Mouse (Mus musculus): ENCODE measurements around the gene Ccdc28b. TPM values are rescaled to one million over a fixed set of nuclear protein-coding genes. Genes with fewer than 3 reads are reported as not detected.
A peak's percentile ranks its signal among the peaks of the same experiment; 100 is the strongest.

Ccdc28b gene
- polyA plus RNA-seq (2015; fragmentation: Nextera tagmentation; extraction: Ambion mirVana): 10.3 and 12.2 TPM in 2 replicates

- Histone ChIP-seq H3K4me2 (peak within 1 kb of the TSS; percentile 84), H3K9ac (peak within 1 kb of the TSS; percentile 68), H3K27me3 (no peaks in the 10 kb centered on the region), H3K27ac (replicated peaks) (peak within 1 kb of the TSS; percentile 89), H3K9me3 (replicated peaks) (no peaks in the 10 kb centered on the region), H3K4me3 (replicated peaks) (peak within 1 kb of the TSS; percentile 66), H3K4me1 (replicated peaks) (peaks cover 64% of the 10 kb centered on the region), H3K36me3 (replicated peaks) (peaks cover 30% of the 10 kb centered on the region)
- ATAC-seq (ENCODE audit: insufficient read depth): peak; percentile 28; the same call in 1 of the 2 replicates
- WGBS (ENCODE audit: insufficient replicate concordance): under 1% methylated on average over 10 of the region's 10 CpGs
Measured at GRCm38 (mm10) chr4:129623681-129624091, at the start of gene Ccdc28b. Ccdc28b (minus strand) TSS chr4:129623947.

- peak overlapping the region; percentile 92 for H3K27ac ChIP-seq (replicated peaks)
- peak overlapping the region; percentile 96 for H3K9ac ChIP-seq
- H3K4me2 ChIP-seq: peak overlapping the region; percentile 88
- 3% methylated on average over 10 of the region's 10 CpGs for WGBS (ENCODE audit: insufficient replicate concordance)
- peaks cover 26% of the 10 kb centered on the region for H3K4me1 ChIP-seq (replicated peaks)
- H3K36me3 ChIP-seq (replicated peaks): peaks cover 17% of the 10 kb centered on the region; the same call in 1 of the 2 replicates
- no peaks in the 10 kb centered on the region for H3K27me3 ChIP-seq
- peak; percentile 36; the same call in 1 of the 2 replicates for ATAC-seq (ENCODE audit: insufficient read depth)
- peak overlapping the region; percentile 91 for H3K4me3 ChIP-seq (replicated peaks)
- H3K9me3 ChIP-seq (replicated peaks): no peaks in the 10 kb centered on the region
Measured at GRCm38 (mm10) chr4:129672878-129673449, 49.2 kb upstream of the Ccdc28b start.

- Histone ChIP-seq H3K4me2 (peak within 1 kb of the TSS; percentile 88), H3K27me3 (no peaks in the 10 kb centered on the region), H3K27ac (replicated peaks) (peak within 1 kb of the TSS; percentile 92), H3K9ac (peak within 1 kb of the TSS; percentile 96), H3K9me3 (replicated peaks) (no peaks in the 10 kb centered on the region), H3K4me1 (replicated peaks) (peaks cover 26% of the 10 kb centered on the region), H3K4me3 (replicated peaks) (peak within 1 kb of the TSS; percentile 91), H3K36me3 (replicated peaks) (peaks cover 20% of the 10 kb centered on the region; the same call in 1 of the 2 replicates)
- ATAC-seq (ENCODE audit: insufficient read depth): peak; percentile 79
- under 1% methylated on average over 65 of the region's 65 CpGs for WGBS (ENCODE audit: insufficient replicate concordance)
Measured at GRCm38 (mm10) chr4:129672083-129672877, 48.5 kb upstream of the Ccdc28b start, which contains the start of gene Kpna6. Kpna6 (minus strand) TSS chr4:129672767.

GRCm38 (mm10) chr4:129671491-129672082 lies 47.8 kb upstream of the Ccdc28b start:
- Histone ChIP-seq H3K4me1 (replicated peaks) (peaks cover 26% of the 10 kb centered on the region), H3K9ac (peak overlapping the region; percentile 96), H3K27ac (replicated peaks) (peak overlapping the region; percentile 92), H3K27me3 (no peaks in the 10 kb centered on the region), H3K4me3 (replicated peaks) (peak overlapping the region; percentile 91), H3K4me2 (peak overlapping the region; percentile 88), H3K36me3 (replicated peaks) (0 out of 2 replicates have a peak, but pooled peaks cover 16% of the 10 kb centered on the region), H3K9me3 (replicated peaks) (no peaks in the 10 kb centered on the region)
- peak; percentile 54; the same call in 1 of the 2 replicates for ATAC-seq (ENCODE audit: insufficient read depth)
- 3% methylated on average over 12 of the region's 12 CpGs for WGBS (ENCODE audit: insufficient replicate concordance)

- no peak overlapping the region for H3K4me3 ChIP-seq (replicated peaks)
- H3K9ac ChIP-seq: no peak overlapping the region
- no peaks in the 10 kb centered on the region for H3K4me1 ChIP-seq (replicated peaks)
- H3K36me3 ChIP-seq (replicated peaks): peaks cover 53% of the 10 kb centered on the region
- ATAC-seq (ENCODE audit: insufficient read depth): no peak
- 75% methylated on average over 3 of the region's 3 CpGs for WGBS (ENCODE audit: insufficient replicate concordance)
- H3K27me3 ChIP-seq: no peaks in the 10 kb centered on the region
- H3K27ac ChIP-seq (replicated peaks): no peak overlapping the region
- H3K9me3 ChIP-seq (replicated peaks): no peaks in the 10 kb centered on the region
- no peak overlapping the region for H3K4me2 ChIP-seq
Measured at GRCm38 (mm10) chr4:129662255-129662813, 38.6 kb upstream of the Ccdc28b start.

- no peak overlapping the region for H3K27ac ChIP-seq (replicated peaks)
- H3K4me2 ChIP-seq: no peak overlapping the region
- ATAC-seq (ENCODE audit: insufficient read depth): no peak
- WGBS (ENCODE audit: insufficient replicate concordance): 85% methylated on average over 3 of the region's 3 CpGs
- H3K4me3 ChIP-seq (replicated peaks): no peak overlapping the region
- no peak overlapping the region for H3K9ac ChIP-seq
- peaks cover 57% of the 10 kb centered on the region for H3K36me3 ChIP-seq (replicated peaks)
- no peaks in the 10 kb centered on the region for H3K4me1 ChIP-seq (replicated peaks)
- H3K27me3 ChIP-seq: no peaks in the 10 kb centered on the region
- H3K9me3 ChIP-seq (replicated peaks): no peaks in the 10 kb centered on the region
Measured at GRCm38 (mm10) chr4:129661584-129661983, 37.8 kb upstream of the Ccdc28b start.

- peaks cover 95% of the 10 kb centered on the region for H3K36me3 ChIP-seq (replicated peaks)
- no peak overlapping the region for H3K4me3 ChIP-seq (replicated peaks)
- no peaks in the 10 kb centered on the region for H3K27me3 ChIP-seq
- H3K4me2 ChIP-seq: no peak overlapping the region
- no peak overlapping the region for H3K27ac ChIP-seq (replicated peaks)
- H3K9me3 ChIP-seq (replicated peaks): no peaks in the 10 kb centered on the region
- H3K9ac ChIP-seq: no peak overlapping the region
- no peaks in the 10 kb centered on the region for H3K4me1 ChIP-seq (replicated peaks)
- ATAC-seq (ENCODE audit: insufficient read depth): no peak
- WGBS (ENCODE audit: insufficient replicate concordance): 83% methylated on average over 14 of the region's 14 CpGs
Measured at GRCm38 (mm10) chr4:129654770-129655169, 31.0 kb upstream of the Ccdc28b start.

- peaks cover 95% of the 10 kb centered on the region for H3K36me3 ChIP-seq (replicated peaks)
- no peak for ATAC-seq (ENCODE audit: insufficient read depth)
- no peak overlapping the region for H3K4me2 ChIP-seq
- no peaks in the 10 kb centered on the region for H3K27me3 ChIP-seq
- no peaks in the 10 kb centered on the region for H3K9me3 ChIP-seq (replicated peaks)
- no peak overlapping the region for H3K9ac ChIP-seq
- H3K4me1 ChIP-seq (replicated peaks): no peaks in the 10 kb centered on the region
- no peak overlapping the region for H3K27ac ChIP-seq (replicated peaks)
- H3K4me3 ChIP-seq (replicated peaks): no peak overlapping the region
- WGBS (ENCODE audit: insufficient replicate concordance): 88% methylated on average over 8 of the region's 8 CpGs
Measured at GRCm38 (mm10) chr4:129650359-129650758, 26.6 kb upstream of the Ccdc28b start.

GRCm38 (mm10) chr4:129648656-129649055 lies 24.9 kb upstream of the Ccdc28b start:
- ATAC-seq (ENCODE audit: insufficient read depth): no peak
- 78% methylated on average over 1 of the region's 1 CpGs for WGBS (ENCODE audit: insufficient replicate concordance)
- no peak overlapping the region for H3K27ac ChIP-seq (replicated peaks)
- no peak overlapping the region for H3K4me2 ChIP-seq
- H3K9ac ChIP-seq: no peak overlapping the region
- no peak overlapping the region for H3K4me3 ChIP-seq (replicated peaks)
- peaks cover 82% of the 10 kb centered on the region for H3K36me3 ChIP-seq (replicated peaks)
- no peaks in the 10 kb centered on the region for H3K4me1 ChIP-seq (replicated peaks)
- H3K9me3 ChIP-seq (replicated peaks): no peaks in the 10 kb centered on the region
- H3K27me3 ChIP-seq: no peaks in the 10 kb centered on the region

- H3K27me3 ChIP-seq: no peaks in the 10 kb centered on the region
- WGBS (ENCODE audit: insufficient replicate concordance): 53% methylated on average over 6 of the region's 6 CpGs
Measured at GRCm38 (mm10) chr4:129645204-129645603, 21.5 kb upstream of the Ccdc28b start.

More at GRCm38 (mm10) chr4:129645204-129645603, 21.5 kb upstream of the Ccdc28b start:
- H3K9ac ChIP-seq: no peak overlapping the region
- H3K4me1 ChIP-seq (replicated peaks): peaks cover 9% of the 10 kb centered on the region
- peaks cover 51% of the 10 kb centered on the region for H3K36me3 ChIP-seq (replicated peaks)
- H3K27ac ChIP-seq (replicated peaks): no peak overlapping the region
- no peaks in the 10 kb centered on the region for H3K9me3 ChIP-seq (replicated peaks)
- ATAC-seq (ENCODE audit: insufficient read depth): no peak
- no peak overlapping the region for H3K4me3 ChIP-seq (replicated peaks)
- H3K4me2 ChIP-seq: no peak overlapping the region

All from liver, embryonic 15.5 days (tissue).